Mouse (Mus musculus): Measurements from ENCODE around the gene Tm2d1. TPM values are rescaled to one million over a fixed set of nuclear protein-coding genes. Genes with fewer than 3 reads are reported as not detected.

The Tm2d1 gene
- polyA plus RNA-seq, 1 experiment from 2014 or later: 115 TPM

DNA sequence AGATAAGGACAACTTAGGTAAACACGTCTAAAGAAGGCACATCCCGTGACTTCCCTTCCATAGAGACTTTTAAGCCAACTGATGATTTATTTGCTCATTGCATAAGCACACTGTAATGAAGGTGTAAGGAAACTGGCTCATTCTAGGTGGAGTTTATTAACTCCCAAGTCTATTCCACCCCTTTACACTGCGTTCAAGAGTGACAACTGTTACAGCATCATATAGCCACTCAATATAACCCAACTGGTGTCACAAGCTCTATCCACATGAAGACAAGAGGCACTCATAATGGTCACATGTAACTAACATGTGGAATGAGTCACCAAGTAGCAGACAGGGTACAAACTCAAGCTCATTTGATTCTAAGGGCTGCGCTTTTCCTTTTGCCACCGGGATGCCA, 34.5 kb downstream of the Tm2d1 start:
- H3K9me3 ChIP-seq (ENCODE audit: control insufficient read depth, low read length): 0 out of 2 replicates have a peak, but pooled peaks cover 5% of the 10 kb centered on the region
- H3K9ac ChIP-seq (ENCODE audit: low read length): no peak overlapping the region
- no peaks in the 10 kb centered on the region for H3K4me1 ChIP-seq (ENCODE audit: control insufficient read depth in 2 of 2, insufficient read depth in 2 of 2, low read length in 2 of 2)
- 54% methylated on average over 5 of the region's 5 CpGs for WGBS
- no peak for ATAC-seq (ENCODE audit: insufficient number of reproducible peaks, insufficient read depth, low FRiP score, low read depth)
- H3K27ac ChIP-seq (replicated peaks in 1 of 2; ENCODE audit: control insufficient read depth in 1 of 2, insufficient read depth in 1 of 2, low read depth in 2 of 2, low read length in 2 of 2): no peak overlapping the region
- no peaks in the 10 kb centered on the region for H3K27me3 ChIP-seq (ENCODE audit: control insufficient read depth, insufficient read depth, low read length)
- H3K4me3 ChIP-seq (ENCODE audit: control insufficient read depth in 1 of 2, insufficient read depth in 1 of 2, low read depth in 1 of 2, low read length in 2 of 2): no peak overlapping the region
- H3K36me3 ChIP-seq (ENCODE audit: control insufficient read depth, insufficient read depth, low read length): no peaks in the 10 kb centered on the region
- H3K4me2 ChIP-seq (ENCODE audit: low read length): no peak overlapping the region

DNA sequence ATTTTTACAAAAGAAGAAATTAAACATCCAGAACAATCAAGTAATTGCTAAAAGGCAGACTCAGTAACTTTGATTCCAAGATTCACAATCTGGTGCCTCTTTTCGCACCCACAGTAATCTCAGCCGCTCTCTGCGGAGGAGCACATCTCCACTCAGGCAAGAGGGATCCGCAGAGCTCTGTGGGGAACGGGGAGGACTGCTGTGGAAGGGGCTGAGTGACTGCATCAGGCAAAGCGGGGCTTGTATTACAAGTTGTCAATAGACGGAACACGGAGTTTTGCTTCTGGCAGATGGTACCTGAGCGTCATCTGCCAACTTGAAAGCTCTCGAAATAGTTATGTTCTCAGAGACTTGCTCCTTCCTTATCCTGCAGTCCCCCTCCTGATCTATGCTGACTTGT, 37.3 kb downstream of the Tm2d1 start:
- WGBS: 78% methylated on average over 10 of the region's 10 CpGs
- ATAC-seq (ENCODE audit: insufficient number of reproducible peaks, insufficient read depth, low FRiP score, low read depth): no peak
- no peaks in the 10 kb centered on the region for H3K36me3 ChIP-seq (ENCODE audit: control insufficient read depth, insufficient read depth, low read length)
- H3K9ac ChIP-seq (ENCODE audit: low read length): no peak overlapping the region
- no peaks in the 10 kb centered on the region for H3K4me1 ChIP-seq (ENCODE audit: control insufficient read depth in 2 of 2, insufficient read depth in 2 of 2, low read length in 2 of 2)
- no peaks in the 10 kb centered on the region for H3K27me3 ChIP-seq (ENCODE audit: control insufficient read depth, insufficient read depth, low read length)
- no peak overlapping the region for H3K4me3 ChIP-seq (ENCODE audit: control insufficient read depth in 1 of 2, insufficient read depth in 1 of 2, low read depth in 1 of 2, low read length in 2 of 2)
- H3K4me2 ChIP-seq (ENCODE audit: low read length): no peak overlapping the region
- 0 out of 2 replicates have a peak, but pooled peaks cover 5% of the 10 kb centered on the region for H3K9me3 ChIP-seq (ENCODE audit: control insufficient read depth, low read length)
- no peak overlapping the region for H3K27ac ChIP-seq (replicated peaks in 1 of 2; ENCODE audit: control insufficient read depth in 1 of 2, insufficient read depth in 1 of 2, low read depth in 2 of 2, low read length in 2 of 2)

DNA sequence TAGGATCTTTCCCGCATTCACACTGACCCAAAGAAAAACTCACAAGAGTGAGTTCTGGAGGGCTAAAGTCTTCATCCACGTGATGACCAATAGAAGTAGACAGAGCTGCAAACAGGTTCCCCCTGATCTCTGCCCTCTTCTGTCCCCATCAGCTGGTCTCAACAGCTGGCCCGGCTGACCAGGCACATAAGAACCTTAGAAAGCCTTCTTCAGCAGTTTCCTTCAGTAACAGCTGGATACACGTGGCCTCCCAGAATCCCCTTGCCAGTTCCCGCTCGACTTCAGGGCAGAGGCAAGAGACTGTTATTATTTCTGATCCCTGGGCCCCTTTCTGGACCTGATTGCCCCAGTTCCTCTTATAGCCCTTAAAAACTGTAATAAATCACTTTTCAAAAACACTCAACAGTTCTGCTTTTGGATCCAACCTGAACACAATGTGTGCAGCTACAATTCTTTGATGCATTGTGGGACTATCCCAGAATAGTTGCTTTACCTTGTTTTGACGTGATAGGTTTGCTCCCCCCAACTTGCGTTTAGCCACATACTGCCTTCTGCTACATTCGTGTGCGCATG, 43.0 kb downstream of the Tm2d1 start:
- H3K4me3 ChIP-seq (ENCODE audit: control insufficient read depth in 1 of 2, insufficient read depth in 1 of 2, low read depth in 1 of 2, low read length in 2 of 2): no peak overlapping the region
- no peaks in the 10 kb centered on the region for H3K27me3 ChIP-seq (ENCODE audit: control insufficient read depth, insufficient read depth, low read length)
- H3K4me1 ChIP-seq (ENCODE audit: control insufficient read depth in 2 of 2, insufficient read depth in 2 of 2, low read length in 2 of 2): no peaks in the 10 kb centered on the region
- no peak overlapping the region for H3K27ac ChIP-seq (replicated peaks in 1 of 2; ENCODE audit: control insufficient read depth in 1 of 2, insufficient read depth in 1 of 2, low read depth in 2 of 2, low read length in 2 of 2)
- H3K9me3 ChIP-seq (ENCODE audit: control insufficient read depth, low read length): 0 out of 2 replicates have a peak, but pooled peaks cover 5% of the 10 kb centered on the region
- 80% methylated on average over 10 of the region's 10 CpGs for WGBS
- H3K4me2 ChIP-seq (ENCODE audit: low read length): no peak overlapping the region
- H3K9ac ChIP-seq (ENCODE audit: low read length): no peak overlapping the region
- no peaks in the 10 kb centered on the region for H3K36me3 ChIP-seq (ENCODE audit: control insufficient read depth, insufficient read depth, low read length)
- no peak for ATAC-seq (ENCODE audit: insufficient number of reproducible peaks, insufficient read depth, low FRiP score, low read depth)

DNA sequence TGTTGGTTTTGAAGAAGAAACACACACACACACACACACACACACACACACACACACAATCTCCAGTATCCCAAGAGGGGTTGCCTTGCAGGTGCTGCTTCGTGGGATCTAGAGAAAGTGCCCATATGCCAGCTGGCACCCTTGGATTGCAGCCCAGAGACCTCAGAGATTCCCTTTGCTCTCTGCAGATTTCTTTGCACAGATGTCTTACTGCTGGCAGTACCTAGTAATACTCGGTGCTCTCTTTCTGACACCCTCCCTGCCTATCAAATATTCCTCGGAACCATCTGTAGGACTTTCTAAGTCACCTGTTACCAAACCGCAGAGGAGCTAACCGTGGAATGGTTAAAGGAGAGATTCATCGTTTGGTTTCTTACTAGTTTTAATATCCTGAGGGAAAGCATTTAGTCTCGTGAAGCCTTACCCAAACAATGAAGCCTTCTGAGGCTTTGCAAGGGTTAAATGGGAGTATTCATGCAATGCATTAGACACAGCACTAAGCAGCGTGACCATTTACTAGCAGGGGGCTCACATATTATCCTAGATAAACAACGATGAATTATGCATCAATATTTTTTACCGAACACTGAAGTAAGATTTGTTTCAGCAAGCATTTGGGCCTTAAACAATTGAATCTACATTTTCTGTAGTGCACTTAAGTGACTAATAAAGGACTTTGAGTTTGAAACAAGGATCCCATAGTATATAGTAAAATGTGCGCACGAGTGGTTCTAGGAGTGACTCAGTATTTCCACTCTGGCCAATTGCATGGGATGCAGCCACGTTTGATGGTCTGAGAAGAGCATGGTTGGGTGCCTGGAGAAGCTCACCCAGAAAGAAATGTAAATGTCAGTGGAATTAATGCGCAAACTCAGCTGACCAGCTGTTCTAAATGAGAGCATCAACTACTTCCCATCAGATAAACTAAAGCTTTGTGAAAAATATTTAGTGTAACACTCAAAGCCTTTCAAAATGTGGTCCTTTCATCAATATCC, 44.2 kb downstream of the Tm2d1 start:
- no peaks in the 10 kb centered on the region for H3K4me1 ChIP-seq (ENCODE audit: control insufficient read depth in 2 of 2, insufficient read depth in 2 of 2, low read length in 2 of 2)
- H3K27me3 ChIP-seq (ENCODE audit: control insufficient read depth, insufficient read depth, low read length): no peaks in the 10 kb centered on the region
- H3K9ac ChIP-seq (ENCODE audit: low read length): no peak overlapping the region
- no peak overlapping the region for H3K4me2 ChIP-seq (ENCODE audit: low read length)
- no peak overlapping the region for H3K4me3 ChIP-seq (ENCODE audit: control insufficient read depth in 1 of 2, insufficient read depth in 1 of 2, low read depth in 1 of 2, low read length in 2 of 2)
- no peak overlapping the region for H3K27ac ChIP-seq (replicated peaks in 1 of 2; ENCODE audit: control insufficient read depth in 1 of 2, insufficient read depth in 1 of 2, low read depth in 2 of 2, low read length in 2 of 2)
- H3K9me3 ChIP-seq (ENCODE audit: control insufficient read depth, low read length): 0 out of 2 replicates have a peak, but pooled peaks cover 3% of the 10 kb centered on the region
- WGBS: 73% methylated on average over 14 of the region's 14 CpGs
- H3K36me3 ChIP-seq (ENCODE audit: control insufficient read depth, insufficient read depth, low read length): no peaks in the 10 kb centered on the region
- ATAC-seq (ENCODE audit: insufficient number of reproducible peaks, insufficient read depth, low FRiP score, low read depth): no peak

DNA sequence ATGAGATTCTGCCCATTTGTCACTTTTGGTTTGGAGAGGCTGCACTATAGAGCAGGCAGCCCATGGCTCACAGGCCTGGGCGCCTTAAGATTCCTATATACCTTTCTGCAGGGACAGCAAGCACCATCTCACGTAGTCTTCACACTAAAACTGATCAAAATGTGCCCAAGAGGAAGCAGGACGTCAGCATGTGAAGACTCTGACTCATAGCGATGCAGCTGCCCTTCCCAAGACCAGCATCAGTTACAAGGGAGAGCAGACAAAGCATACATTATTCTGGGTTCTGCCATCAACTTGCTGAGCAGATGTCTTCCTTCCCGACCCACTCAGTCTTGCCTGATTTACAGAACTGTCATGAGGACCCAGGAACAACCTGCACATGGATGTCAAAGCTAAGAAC, 45.9 kb downstream of the Tm2d1 start:
- Histone ChIP-seq H3K27ac (replicated peaks in 1 of 2; ENCODE audit: control insufficient read depth in 1 of 2, insufficient read depth in 1 of 2, low read depth in 2 of 2, low read length in 2 of 2) (no peak overlapping the region), H3K4me3 (ENCODE audit: control insufficient read depth in 1 of 2, insufficient read depth in 1 of 2, low read depth in 1 of 2, low read length in 2 of 2) (no peak overlapping the region), H3K4me2 (ENCODE audit: low read length) (no peak overlapping the region), H3K9me3 (ENCODE audit: control insufficient read depth, low read length) (no peaks in the 10 kb centered on the region), H3K27me3 (ENCODE audit: control insufficient read depth, insufficient read depth, low read length) (no peaks in the 10 kb centered on the region), H3K4me1 (ENCODE audit: control insufficient read depth in 2 of 2, insufficient read depth in 2 of 2, low read length in 2 of 2) (no peaks in the 10 kb centered on the region), H3K9ac (ENCODE audit: low read length) (no peak overlapping the region), H3K36me3 (ENCODE audit: control insufficient read depth, insufficient read depth, low read length) (no peaks in the 10 kb centered on the region)
- 64% methylated on average over 5 of the region's 5 CpGs for whole genome bisulfite sequencing
- ATAC-seq (ENCODE audit: insufficient number of reproducible peaks, insufficient read depth, low FRiP score, low read depth): no peak

DNA sequence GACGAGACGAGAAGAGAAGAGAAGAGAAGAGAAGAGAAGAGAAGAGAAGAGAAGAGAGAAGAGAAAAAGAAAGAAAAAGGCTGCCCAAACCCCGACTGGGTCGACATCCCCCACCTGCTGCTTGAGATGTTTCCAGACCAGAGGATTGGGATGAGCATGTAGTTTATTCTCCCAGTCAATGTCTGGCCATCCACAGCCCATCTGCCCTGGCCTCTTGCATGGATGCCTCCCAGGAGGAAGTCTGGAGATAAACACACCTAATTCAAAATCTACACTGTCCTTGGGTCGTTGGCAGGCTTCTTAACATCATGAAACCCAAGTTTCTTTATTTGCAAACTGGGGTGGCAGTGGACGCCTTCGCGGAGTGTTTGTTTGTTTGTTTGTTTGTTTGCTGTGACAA, 47.4 kb downstream of the Tm2d1 start:
- WGBS: 88% methylated on average over 8 of the region's 8 CpGs

DNA sequence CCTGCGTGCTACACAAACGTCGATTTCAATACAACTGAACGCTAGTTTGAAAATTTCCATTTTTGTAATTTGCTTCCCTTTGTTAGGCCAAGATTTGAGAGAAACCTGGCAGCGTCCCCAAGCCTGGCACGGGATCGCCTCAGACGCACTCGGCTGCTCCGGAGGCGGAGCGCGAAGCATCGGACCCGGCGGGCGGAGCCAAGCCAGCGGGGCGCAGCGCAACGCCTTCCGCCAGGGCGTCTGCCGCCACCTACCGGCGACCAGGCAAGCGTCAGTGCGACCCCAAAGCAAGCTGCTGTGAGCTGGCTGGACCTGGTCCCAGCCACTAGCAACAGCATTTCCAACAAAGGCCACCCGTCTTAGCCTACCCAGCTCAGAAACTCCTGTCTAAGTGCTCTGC, 60.9 kb downstream of the Tm2d1 start:
- under 1% methylated on average over 29 of the region's 29 CpGs for WGBS
- Histone ChIP-seq H3K27ac (replicated peaks in 1 of 2; ENCODE audit: control insufficient read depth in 1 of 2, insufficient read depth in 1 of 2, low read depth in 2 of 2, low read length in 2 of 2) (peak overlapping the region; percentile 73 to 83; a peak in 3 of 4 replicates), H3K9ac (ENCODE audit: low read length) (peak overlapping the region; percentile 80), H3K4me2 (ENCODE audit: low read length) (peak overlapping the region; percentile 94), H3K27me3 (ENCODE audit: control insufficient read depth, insufficient read depth, low read length) (no peaks in the 10 kb centered on the region), H3K36me3 (ENCODE audit: control insufficient read depth, insufficient read depth, low read length) (no peaks in the 10 kb centered on the region), H3K4me3 (ENCODE audit: control insufficient read depth in 1 of 2, insufficient read depth in 1 of 2, low read depth in 1 of 2, low read length in 2 of 2) (peak overlapping the region; percentile 43 to 51), H3K9me3 (ENCODE audit: control insufficient read depth, low read length) (no peaks in the 10 kb centered on the region), H3K4me1 (ENCODE audit: control insufficient read depth in 2 of 2, insufficient read depth in 2 of 2, low read length in 2 of 2) (peaks cover 5 to 14% of the 10 kb centered on the region in 2 experiments)
- peak; percentile 88 for ATAC-seq (ENCODE audit: insufficient number of reproducible peaks, insufficient read depth, low FRiP score, low read depth)

More for the DNA sequence above, 47.4 kb downstream of the Tm2d1 start:
- Histone ChIP-seq H3K36me3 (ENCODE audit: control insufficient read depth, insufficient read depth, low read length) (no peaks in the 10 kb centered on the region), H3K4me2 (ENCODE audit: low read length) (no peak overlapping the region), H3K9ac (ENCODE audit: low read length) (no peak overlapping the region), H3K9me3 (ENCODE audit: control insufficient read depth, low read length) (no peaks in the 10 kb centered on the region), H3K27me3 (ENCODE audit: control insufficient read depth, insufficient read depth, low read length) (no peaks in the 10 kb centered on the region), H3K27ac (replicated peaks in 1 of 2; ENCODE audit: control insufficient read depth in 1 of 2, insufficient read depth in 1 of 2, low read depth in 2 of 2, low read length in 2 of 2) (no peak overlapping the region), H3K4me1 (ENCODE audit: control insufficient read depth in 2 of 2, insufficient read depth in 2 of 2, low read length in 2 of 2) (no peaks in the 10 kb centered on the region), H3K4me3 (ENCODE audit: control insufficient read depth in 1 of 2, insufficient read depth in 1 of 2, low read depth in 1 of 2, low read length in 2 of 2) (no peak overlapping the region)
- ATAC-seq (ENCODE audit: insufficient number of reproducible peaks, insufficient read depth, low FRiP score, low read depth): no peak

Measured in heart, embryonic 14.5 days (tissue).